Mouse (Mus musculus): ENCODE measurements around the gene Sirt4.

Sirt4 gene

GRCm38 (mm10) chr5:115432395-115432794 lies 52.1 kb downstream of the Sirt4 start:
- DNase-seq = no peak

- DNase-seq = no peak
These were observed 52.6 kb downstream of the Sirt4 start for GRCm38 (mm10) chr5:115431898-115432259.

GRCm38 (mm10) chr5:115431061-115431897 lies 53.2 kb downstream of the Sirt4 start:
- DNase-seq = no peak

GRCm38 (mm10) chr5:115430187-115430960 lies 54.2 kb downstream of the Sirt4 start:
- DNase-seq = no peak

GRCm38 (mm10) chr5:115429359-115430186 lies 55.0 kb downstream of the Sirt4 start, which contains the start of gene Msi1:
Gene Msi1 (plus strand): TSS chr5:115429599.
- no peak for DNase-seq

GRCm38 (mm10) chr5:115428831-115429358 lies 55.6 kb downstream of the Sirt4 start:
- DNase-seq = no peak

Data from kidney, adult 8-10 months (tissue).